Mouse (Mus musculus) bone marrow macrophage, adult 2 months (primary cell): ENCODE results near the gene Entpd1. TPM values are rescaled to one million over a fixed set of nuclear protein-coding genes. Genes with fewer than 3 reads are reported as not detected.

Source experiments
- H3K27ac ChIP-seq: 2 replicates; pipeline ENCODE4 v1.5.1; 2012; ENCODE audit warnings: low read depth, low read length; ENCODE audit not compliant: insufficient read depth
- H3K4me1 ChIP-seq: 2 replicates; pipeline ENCODE4 v1.6.1; 2012; ENCODE audit warnings: low read length; ENCODE audit not compliant: control insufficient read depth, insufficient read depth
- H3K4me3 ChIP-seq: 2 replicates; pipeline ENCODE4 v1.5.1; 2012; ENCODE audit warnings: mild to moderate bottlenecking, low read length, moderate library complexity; ENCODE audit not compliant: insufficient read depth
- CTCF ChIP-seq: IDR thresholded peaks from 2 replicates; pipeline ENCODE4 v1.5.1; 2012; ENCODE audit warnings: low read depth, mild to moderate bottlenecking, low read length, moderate library complexity
- POLR2A ChIP-seq: IDR thresholded peaks from 2 replicates; pipeline ENCODE4 v1.6.1; 2012; ENCODE audit warnings: mild to moderate bottlenecking, low read depth, low read length, borderline replicate concordance
- polyA plus RNA-seq: library from polyadenylated mRNA; stranded (reverse); fragments of >200 nt; gene quantifications from 2 replicates; pipeline ENCODE4 v1.2.4, GENCODE M21; 2012; ENCODE audit not compliant: missing spikeins, insufficient read depth, insufficient read length

Entpd1 gene
- polyA plus RNA-seq, 1 experiment, result 194 TPM

- H3K4me1 ChIP-seq, result no peaks in the 10 kb centered on the region
- H3K4me3 ChIP-seq, result no peak overlapping the region
- no peak for TF ChIP-seq CTCF
- no peak for TF ChIP-seq POLR2A
- no peak overlapping the region for H3K27ac ChIP-seq
These were observed 107.4 kb downstream of the Entpd1 start for GRCm38 (mm10) chr19:40719439-40720105.

GRCm38 (mm10) chr19:40720381-40720780 lies 108.2 kb downstream of the Entpd1 start:
- no peaks in the 10 kb centered on the region for H3K4me1 ChIP-seq
- TF ChIP-seq POLR2A, result no peak
- no peak for TF ChIP-seq CTCF
- H3K4me3 ChIP-seq, result no peak overlapping the region
- no peak overlapping the region for H3K27ac ChIP-seq

- no peak for TF ChIP-seq CTCF
- no peak for TF ChIP-seq POLR2A
These were observed 110.2 kb downstream of the Entpd1 start for GRCm38 (mm10) chr19:40722137-40723038.

GRCm38 (mm10) chr19:40723516-40723915 lies 111.3 kb downstream of the Entpd1 start:
- Histone ChIP-seq H3K4me3 (no peak overlapping the region), H3K27ac (no peak overlapping the region), H3K4me1 (peaks cover 4% of the 10 kb centered on the region)
- TF ChIP-seq POLR2A (no peak), CTCF (no peak)

More at GRCm38 (mm10) chr19:40722137-40723038, 110.2 kb downstream of the Entpd1 start:
- H3K27ac ChIP-seq, result no peak overlapping the region
- H3K4me1 ChIP-seq, result no peaks in the 10 kb centered on the region
- H3K4me3 ChIP-seq, result no peak overlapping the region

GRCm38 (mm10) chr19:40726148-40726547 lies 114.0 kb downstream of the Entpd1 start:
- H3K4me1 ChIP-seq, result peaks cover 10% of the 10 kb centered on the region
- TF ChIP-seq CTCF, result no peak
- TF ChIP-seq POLR2A, result no peak
- H3K4me3 ChIP-seq, result no peak overlapping the region
- H3K27ac ChIP-seq, result no peak overlapping the region

- no peak overlapping the region for H3K4me3 ChIP-seq
- H3K4me1 ChIP-seq, result peaks cover 10% of the 10 kb centered on the region
- TF ChIP-seq POLR2A, result no peak
- no peak for TF ChIP-seq CTCF
- H3K27ac ChIP-seq, result no peak overlapping the region
These were observed 114.4 kb downstream of the Entpd1 start for GRCm38 (mm10) chr19:40726614-40727013.

GRCm38 (mm10) chr19:40728213-40728612 lies 116.0 kb downstream of the Entpd1 start:
- no peak for TF ChIP-seq CTCF
- no peak for TF ChIP-seq POLR2A
- H3K27ac ChIP-seq, result no peak overlapping the region
- H3K4me3 ChIP-seq, result no peak overlapping the region
- H3K4me1 ChIP-seq, result peaks cover 10% of the 10 kb centered on the region

- H3K4me3 ChIP-seq, result no peak overlapping the region
- H3K27ac ChIP-seq, result 0 out of 2 replicates have a peak overlapping the region, but pooled peaks have one; percentile 25
- H3K4me1 ChIP-seq, result peaks cover 10% of the 10 kb centered on the region
- TF ChIP-seq POLR2A (no peak), CTCF (no peak)
These were observed 116.7 kb downstream of the Entpd1 start for GRCm38 (mm10) chr19:40728732-40729420.

GRCm38 (mm10) chr19:40733409-40733808 lies 121.2 kb downstream of the Entpd1 start:
- H3K4me3 ChIP-seq, result no peak overlapping the region
- TF ChIP-seq CTCF (no peak), POLR2A (no peak)
- peaks cover 7% of the 10 kb centered on the region for H3K4me1 ChIP-seq
- H3K27ac ChIP-seq, result no peak overlapping the region

GRCm38 (mm10) chr19:40733849-40734248 lies 121.7 kb downstream of the Entpd1 start:
- TF ChIP-seq POLR2A (no peak), CTCF (no peak)

More at GRCm38 (mm10) chr19:40733849-40734248, 121.7 kb downstream of the Entpd1 start:
- H3K4me3 ChIP-seq, result no peak overlapping the region
- peaks cover 3% of the 10 kb centered on the region for H3K4me1 ChIP-seq
- no peak overlapping the region for H3K27ac ChIP-seq
